Mouse (Mus musculus) heart, postnatal 0 days (tissue): Measurements from ENCODE around the gene Sapcd1.

Experiments used
- CTCF ChIP-seq: IDR thresholded peaks from 2 replicates; pipeline ENCODE4 v1.5.1; 2016; ENCODE audit warnings: antibody characterized with exemption, control low read depth, low read depth
- EP300 ChIP-seq: IDR thresholded peaks from 2 replicates; pipeline ENCODE4 v1.6.1; 2016; ENCODE audit warnings: antibody characterized with exemption, low read depth

DNA sequence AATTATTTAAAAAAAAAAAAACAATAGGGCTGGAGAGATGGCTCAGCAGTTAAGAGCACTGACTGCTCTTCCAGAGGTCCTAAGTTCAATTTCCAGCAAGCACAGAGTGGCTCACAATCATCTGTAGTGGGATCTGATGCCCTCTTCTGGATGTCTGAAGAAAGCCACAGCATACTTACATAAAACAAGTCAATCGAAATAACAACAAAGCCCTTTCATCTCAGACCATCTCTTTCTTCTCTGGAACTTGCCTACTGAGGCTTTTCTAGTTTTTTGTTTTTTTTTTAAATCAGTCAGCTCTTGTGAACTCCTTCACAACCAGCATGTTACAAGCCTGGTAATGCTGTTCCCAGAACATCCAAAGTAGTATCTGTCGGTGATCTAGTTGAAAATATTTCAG, 47.2 kb downstream of the Sapcd1 start:
- TF ChIP-seq CTCF: peak; percentile 63
- no peak for TF ChIP-seq EP300
